Mouse (Mus musculus) hindbrain, embryonic 16.5 days (tissue): ENCODE data around the gene Tead1. TPM values are rescaled to one million over a fixed set of nuclear protein-coding genes. Genes with fewer than 3 reads are reported as not detected.

Experiments used
- ATAC-seq: fragments of 200-750 bp; cut with Nextera tagmentation; 2 replicates; pipeline ENCODE4 v1.8.0; 2017; ENCODE audit warnings: moderate TSS enrichment, moderate library complexity
- H3K27ac ChIP-seq: fragments of 300-500 bp; sonication (generic); 2 replicates; pipeline ENCODE4 v1.5.1; 2014; ENCODE audit warnings: low read depth, mild to moderate bottlenecking, control low read depth, low read length, moderate library complexity
- H3K27me3 ChIP-seq: fragments of 300-500 bp; sonication (generic); replicated peaks from 2 replicates; pipeline ENCODE4 v1.6.1; 2014; ENCODE audit warnings: low read length; ENCODE audit not compliant: control insufficient read depth, insufficient read depth
- H3K36me3 ChIP-seq: fragments of 300-500 bp; sonication (generic); 2 replicates; pipeline ENCODE4 v1.6.1; 2014; ENCODE audit warnings: mild to moderate bottlenecking, low read length, moderate library complexity, mixed read lengths; ENCODE audit not compliant: control insufficient read depth, insufficient read depth
- H3K4me1 ChIP-seq: fragments of 300-500 bp; sonication (generic); 2 replicates; pipeline ENCODE4 v1.6.1; 2014; ENCODE audit warnings: low read depth, low read length; ENCODE audit not compliant: control insufficient read depth, insufficient read depth
- H3K4me2 ChIP-seq: fragments of 300-500 bp; sonication (generic); 2 replicates; pipeline ENCODE4 v1.6.1; 2014; ENCODE audit warnings: mild to moderate bottlenecking, low read length, control low read depth, moderate library complexity
- H3K4me3 ChIP-seq: fragments of 300-500 bp; sonication (generic); 2 replicates; pipeline ENCODE4 v1.5.1; 2014; ENCODE audit warnings: mild to moderate bottlenecking, low read length, control low read depth, moderate library complexity
- H3K9ac ChIP-seq: fragments of 300-500 bp; sonication (generic); 2 replicates; pipeline ENCODE4 v1.6.1; 2014; ENCODE audit warnings: low read depth, mild to moderate bottlenecking, control low read depth, low read length, moderate library complexity
- H3K9me3 ChIP-seq: fragments of 300-500 bp; sonication (generic); 2 replicates; pipeline ENCODE4 v1.6.1; 2014; ENCODE audit warnings: mild to moderate bottlenecking, low read length, moderate library complexity; ENCODE audit not compliant: control insufficient read depth
- WGBS: fragments of 180-500 bp; shearing (Covaris S2); extraction: QIAGEN DNeasy Blood & Tissue Kit; methylation state at CpG from one replicate; pipeline ENCODE4 v1.1.7; 2014; 5-methylcytosine and 5-hydroxymethylcytosine counted together
- polyA plus RNA-seq: library from polyadenylated mRNA; unstranded; fragments of >200 nt; fragmentation: Nextera tagmentation; extraction: Ambion mirVana; gene quantifications from 2 replicates; pipeline ENCODE4 v1.2.1, GENCODE M21; 2015

Tead1 gene
- polyA plus RNA-seq, 1 experiment from 2014 or later, result 12.1 TPM

GRCm38 (mm10) chr7:112717676-112718075 lies 38.6 kb downstream of the Tead1 start:
- no peak overlapping the region for H3K27ac ChIP-seq
- 40% methylated on average over 2 of the region's 2 CpGs for WGBS
- no peaks in the 10 kb centered on the region for H3K27me3 ChIP-seq
- ATAC-seq, result no peak
- H3K4me1 ChIP-seq, result peaks cover 31% of the 10 kb centered on the region
- H3K4me2 ChIP-seq, result no peak overlapping the region
- no peak overlapping the region for H3K9ac ChIP-seq
- no peaks in the 10 kb centered on the region for H3K9me3 ChIP-seq
- no peak overlapping the region for H3K4me3 ChIP-seq
- no peaks in the 10 kb centered on the region for H3K36me3 ChIP-seq

- Histone ChIP-seq H3K27me3 (no peaks in the 10 kb centered on the region), H3K4me3 (no peak overlapping the region), H3K9ac (no peak overlapping the region), H3K4me2 (no peak overlapping the region), H3K36me3 (no peaks in the 10 kb centered on the region), H3K9me3 (no peaks in the 10 kb centered on the region), H3K4me1 (peaks cover 31% of the 10 kb centered on the region), H3K27ac (no peak overlapping the region)
- ATAC-seq, result no peak
- 32% methylated on average over 11 of the region's 11 CpGs for WGBS
Measured at GRCm38 (mm10) chr7:112719394-112720142, 40.5 kb downstream of the Tead1 start.

DNA sequence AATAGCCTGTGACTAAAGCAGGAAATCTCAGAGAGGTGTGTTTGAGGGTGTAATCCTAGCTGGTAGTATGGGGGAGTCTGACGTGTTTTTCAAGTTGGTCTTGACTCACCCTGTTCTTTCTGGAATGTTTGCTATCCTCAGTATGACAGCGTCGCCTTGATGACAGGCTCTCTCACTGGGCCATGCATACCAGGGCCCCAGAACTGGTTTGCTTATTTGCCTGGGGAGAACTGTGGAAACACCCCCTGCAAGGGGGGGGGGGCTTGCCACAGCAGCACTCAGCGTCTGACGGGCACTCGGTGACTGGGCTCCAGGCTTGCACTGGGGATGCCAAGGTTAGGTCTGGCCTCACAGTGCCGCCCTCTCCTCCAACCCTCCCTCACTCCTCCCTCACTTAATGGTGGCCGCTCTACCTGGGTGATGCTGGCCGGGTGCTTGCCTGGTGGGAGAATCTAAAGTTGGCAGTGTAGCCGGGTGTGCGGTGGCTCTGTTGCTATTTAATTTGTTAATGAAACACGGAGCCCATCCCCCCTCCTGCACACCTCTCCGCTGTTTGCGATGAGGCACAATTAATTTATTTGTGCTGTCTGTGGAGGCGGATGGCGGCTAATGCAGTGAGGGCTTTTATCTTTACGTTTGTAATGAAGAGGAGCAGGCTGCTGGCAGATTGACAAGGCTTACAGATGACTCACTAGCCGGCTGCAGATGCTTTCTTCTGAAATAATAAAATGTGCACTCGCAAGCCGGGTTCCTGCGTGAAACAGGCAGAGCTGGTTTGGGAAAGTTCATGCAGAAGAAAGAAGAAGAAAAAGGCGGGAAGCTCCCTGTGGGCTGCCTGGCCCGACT lies 41.2 kb downstream of the Tead1 start:
- Histone ChIP-seq H3K27me3 (no peaks in the 10 kb centered on the region), H3K9me3 (no peaks in the 10 kb centered on the region), H3K4me1 (peaks cover 31% of the 10 kb centered on the region), H3K9ac (peak overlapping the region; percentile 52), H3K36me3 (no peaks in the 10 kb centered on the region), H3K4me2 (peak overlapping the region; percentile 57), H3K4me3 (peak overlapping the region; percentile 27), H3K27ac (peak overlapping the region; percentile 67)
- WGBS, result 8% methylated on average over 23 of the region's 23 CpGs
- ATAC-seq, result peak; percentile 71

- H3K36me3 ChIP-seq, result no peaks in the 10 kb centered on the region
- H3K4me2 ChIP-seq, result peak overlapping the region; percentile 57
- H3K27me3 ChIP-seq, result no peaks in the 10 kb centered on the region
- H3K9ac ChIP-seq, result peak overlapping the region; percentile 52
- H3K9me3 ChIP-seq, result no peaks in the 10 kb centered on the region
- peak overlapping the region; percentile 27; the same call in 1 of the 2 replicates for H3K4me3 ChIP-seq
- ATAC-seq, result peak; percentile 9; the same call in 1 of the 2 replicates
- H3K27ac ChIP-seq, result peak overlapping the region; percentile 67
- peaks cover 33% of the 10 kb centered on the region for H3K4me1 ChIP-seq
- 8% methylated on average over 4 of the region's 4 CpGs for WGBS
Measured at GRCm38 (mm10) chr7:112720989-112721337, 41.8 kb downstream of the Tead1 start.

GRCm38 (mm10) chr7:112721859-112722258 lies 42.7 kb downstream of the Tead1 start:
- H3K27me3 ChIP-seq, result no peaks in the 10 kb centered on the region
- no peak for ATAC-seq
- no peaks in the 10 kb centered on the region for H3K36me3 ChIP-seq
- WGBS, result 81% methylated on average over 4 of the region's 4 CpGs
- peaks cover 31% of the 10 kb centered on the region for H3K4me1 ChIP-seq
- no peak overlapping the region for H3K4me2 ChIP-seq
- H3K27ac ChIP-seq, result no peak overlapping the region
- H3K4me3 ChIP-seq, result no peak overlapping the region
- no peaks in the 10 kb centered on the region for H3K9me3 ChIP-seq
- H3K9ac ChIP-seq, result no peak overlapping the region

GRCm38 (mm10) chr7:112728399-112728798 lies 49.3 kb downstream of the Tead1 start:
- peaks cover 2% of the 10 kb centered on the region; the same call in 1 of the 2 replicates for H3K4me1 ChIP-seq
- no peaks in the 10 kb centered on the region for H3K27me3 ChIP-seq
- no peak overlapping the region for H3K9ac ChIP-seq
- H3K4me3 ChIP-seq, result no peak overlapping the region
- H3K4me2 ChIP-seq, result no peak overlapping the region
- WGBS, result 80% methylated on average over 2 of the region's 2 CpGs
- no peaks in the 10 kb centered on the region for H3K9me3 ChIP-seq
- H3K36me3 ChIP-seq, result no peaks in the 10 kb centered on the region
- ATAC-seq, result no peak
- no peak overlapping the region for H3K27ac ChIP-seq

GRCm38 (mm10) chr7:112730209-112730608 lies 51.1 kb downstream of the Tead1 start:
- 72% methylated on average over 5 of the region's 5 CpGs for WGBS
- ATAC-seq, result no peak

DNA sequence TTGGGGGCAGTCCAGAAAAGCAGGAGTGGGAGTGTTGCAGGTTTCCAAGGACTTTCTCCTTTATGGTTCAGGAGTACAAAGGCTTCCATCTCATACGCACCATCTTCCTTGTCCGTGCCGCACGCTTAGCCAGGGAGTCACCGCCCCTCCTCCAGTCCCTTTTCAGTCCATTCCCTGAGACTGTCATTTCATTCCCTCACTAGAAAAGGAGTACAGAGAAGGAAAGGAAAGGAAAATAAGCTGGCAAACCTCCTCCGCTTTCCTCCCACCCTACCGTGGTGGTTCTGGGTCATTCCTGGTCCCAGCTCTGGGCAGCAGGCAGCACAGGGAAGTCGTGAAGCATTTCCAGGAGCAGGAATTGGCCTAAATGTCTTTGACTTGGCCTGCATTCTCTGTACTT lies 52.5 kb downstream of the Tead1 start:
- no peak for ATAC-seq
- 69% methylated on average over 8 of the region's 8 CpGs for WGBS
- H3K27ac ChIP-seq, result no peak overlapping the region; the same call in 1 of the 2 replicates

More at GRCm38 (mm10) chr7:112730209-112730608, 51.1 kb downstream of the Tead1 start:
- no peaks in the 10 kb centered on the region for H3K9me3 ChIP-seq
- peaks cover 2% of the 10 kb centered on the region; the same call in 1 of the 2 replicates for H3K4me1 ChIP-seq
- no peak overlapping the region for H3K9ac ChIP-seq
- H3K36me3 ChIP-seq, result no peaks in the 10 kb centered on the region
- no peak overlapping the region for H3K27ac ChIP-seq
- no peak overlapping the region for H3K4me3 ChIP-seq
- no peak overlapping the region for H3K4me2 ChIP-seq
- no peaks in the 10 kb centered on the region for H3K27me3 ChIP-seq

DNA sequence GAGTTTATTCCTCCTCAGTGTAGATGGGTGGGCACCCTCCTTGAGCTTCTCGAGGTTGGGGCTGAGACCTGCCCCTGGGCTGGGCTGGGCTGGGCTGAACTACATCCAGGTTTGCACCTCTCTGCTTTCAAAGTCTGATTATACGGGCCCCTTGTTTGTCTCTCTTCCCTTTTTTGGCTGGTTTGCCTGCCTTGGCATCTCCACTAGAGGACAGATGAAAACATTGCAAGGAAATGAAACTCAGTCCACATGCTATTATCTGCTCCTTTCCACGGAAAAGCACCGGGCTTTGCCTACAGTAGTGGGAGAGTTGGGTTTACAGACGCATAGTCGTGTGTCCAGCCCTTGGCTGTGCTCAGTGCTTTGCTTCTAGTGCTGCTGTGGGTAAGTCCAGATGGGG lies 60.1 kb downstream of the Tead1 start:
- no peak overlapping the region for H3K4me3 ChIP-seq
- H3K4me1 ChIP-seq, result peaks cover 21% of the 10 kb centered on the region
- H3K4me2 ChIP-seq, result no peak overlapping the region
- no peaks in the 10 kb centered on the region for H3K27me3 ChIP-seq
- no peaks in the 10 kb centered on the region for H3K9me3 ChIP-seq
- 67% methylated on average over 6 of the region's 6 CpGs for WGBS
- H3K36me3 ChIP-seq, result no peaks in the 10 kb centered on the region
- ATAC-seq, result no peak
- H3K27ac ChIP-seq, result no peak overlapping the region
- H3K9ac ChIP-seq, result no peak overlapping the region

More for the DNA sequence above, 52.5 kb downstream of the Tead1 start:
- no peaks in the 10 kb centered on the region for H3K36me3 ChIP-seq
- no peak overlapping the region for H3K4me2 ChIP-seq
- H3K4me3 ChIP-seq, result no peak overlapping the region
- H3K9me3 ChIP-seq, result no peaks in the 10 kb centered on the region
- H3K9ac ChIP-seq, result no peak overlapping the region
- H3K4me1 ChIP-seq, result no peaks in the 10 kb centered on the region
- H3K27me3 ChIP-seq, result no peaks in the 10 kb centered on the region
